Mouse (Mus musculus) heart, embryonic 14.5 days (tissue): Measurements from ENCODE around the gene Rph3al. TPM values are rescaled to one million over a fixed set of nuclear protein-coding genes. Genes with fewer than 3 reads are reported as not detected.
A peak's percentile ranks its signal among the peaks of the same experiment; 100 is the strongest.

Source experiments
- ATAC-seq: fragments of 200-750 bp; cut with Nextera tagmentation; 2 replicates; pipeline ENCODE4 v1.8.0; 2017; ENCODE audit warnings: low read depth, moderate TSS enrichment; ENCODE audit not compliant: insufficient number of reproducible peaks, insufficient read depth, low FRiP score
- H3K27ac ChIP-seq, 2 experiments: fragments of 200-500 bp in 1 of 2; fragments of 300-500 bp in 1 of 2; sonication (generic) in 1 of 2; replicated peaks in 1 of 2; 2 replicates each; pipeline ENCODE4 v1.5.1; 2012 to 2014; ENCODE audit warnings: low read depth in 2 of 2, low read length in 2 of 2, control low read depth in 1 of 2, mild to moderate bottlenecking in 1 of 2, mixed read lengths in 1 of 2; ENCODE audit not compliant: control insufficient read depth in 1 of 2, insufficient read depth in 1 of 2
- H3K27me3 ChIP-seq: fragments of 300-500 bp; sonication (generic); 2 replicates; pipeline ENCODE4 v1.6.1; 2014; ENCODE audit warnings: mild to moderate bottlenecking, low read length, control low read depth; ENCODE audit not compliant: control insufficient read depth, insufficient read depth
- H3K36me3 ChIP-seq: fragments of 300-500 bp; sonication (generic); 2 replicates; pipeline ENCODE4 v1.6.1; 2014; ENCODE audit warnings: mild to moderate bottlenecking, control low read depth, low read length, mixed read lengths; ENCODE audit not compliant: control insufficient read depth, insufficient read depth
- H3K4me1 ChIP-seq, 2 experiments: fragments of 200-500 bp in 1 of 2; fragments of 300-500 bp in 1 of 2; sonication (generic) in 1 of 2; 2 replicates each; pipeline ENCODE4 v1.6.1; 2012 to 2014; ENCODE audit warnings: low read length in 2 of 2, control low read depth in 1 of 2, mixed read lengths in 1 of 2; ENCODE audit not compliant: control insufficient read depth in 2 of 2, insufficient read depth in 2 of 2
- H3K4me2 ChIP-seq: fragments of 300-500 bp; sonication (generic); 2 replicates; pipeline ENCODE4 v1.6.1; 2014; ENCODE audit warnings: mild to moderate bottlenecking, low read length
- H3K4me3 ChIP-seq, 2 experiments: fragments of 200-500 bp in 1 of 2; fragments of 300-500 bp in 1 of 2; sonication (generic) in 1 of 2; 2 replicates each; pipeline ENCODE4 v1.5.1; 2012 to 2014; ENCODE audit warnings: low read length in 2 of 2, mild to moderate bottlenecking in 2 of 2, control low read depth in 1 of 2, low read depth in 1 of 2, moderate library complexity in 1 of 2; ENCODE audit not compliant: control insufficient read depth in 1 of 2, insufficient read depth in 1 of 2
- H3K9ac ChIP-seq: fragments of 300-500 bp; sonication (generic); 2 replicates; pipeline ENCODE4 v1.6.1; 2014; ENCODE audit warnings: mild to moderate bottlenecking, low read length
- H3K9me3 ChIP-seq: fragments of 300-500 bp; sonication (generic); 2 replicates; pipeline ENCODE4 v1.6.1; 2016; ENCODE audit warnings: low read length, control low read depth; ENCODE audit not compliant: control insufficient read depth
- WGBS: fragments of 180-500 bp; shearing (Covaris S2); extraction: QIAGEN DNeasy Blood & Tissue Kit; methylation state at CpG from one replicate; pipeline ENCODE4 v1.1.7; 2014; 5-methylcytosine and 5-hydroxymethylcytosine counted together
- polyA plus RNA-seq: library from polyadenylated mRNA; unstranded; fragments of >200 nt; fragmentation: Nextera tagmentation; extraction: Ambion mirVana; gene quantifications from 2 replicates; pipeline ENCODE4 v1.2.1, GENCODE M21; 2014

Rph3al gene
- polyA plus RNA-seq, 1 experiment from 2014 or later = 7.3 TPM

DNA sequence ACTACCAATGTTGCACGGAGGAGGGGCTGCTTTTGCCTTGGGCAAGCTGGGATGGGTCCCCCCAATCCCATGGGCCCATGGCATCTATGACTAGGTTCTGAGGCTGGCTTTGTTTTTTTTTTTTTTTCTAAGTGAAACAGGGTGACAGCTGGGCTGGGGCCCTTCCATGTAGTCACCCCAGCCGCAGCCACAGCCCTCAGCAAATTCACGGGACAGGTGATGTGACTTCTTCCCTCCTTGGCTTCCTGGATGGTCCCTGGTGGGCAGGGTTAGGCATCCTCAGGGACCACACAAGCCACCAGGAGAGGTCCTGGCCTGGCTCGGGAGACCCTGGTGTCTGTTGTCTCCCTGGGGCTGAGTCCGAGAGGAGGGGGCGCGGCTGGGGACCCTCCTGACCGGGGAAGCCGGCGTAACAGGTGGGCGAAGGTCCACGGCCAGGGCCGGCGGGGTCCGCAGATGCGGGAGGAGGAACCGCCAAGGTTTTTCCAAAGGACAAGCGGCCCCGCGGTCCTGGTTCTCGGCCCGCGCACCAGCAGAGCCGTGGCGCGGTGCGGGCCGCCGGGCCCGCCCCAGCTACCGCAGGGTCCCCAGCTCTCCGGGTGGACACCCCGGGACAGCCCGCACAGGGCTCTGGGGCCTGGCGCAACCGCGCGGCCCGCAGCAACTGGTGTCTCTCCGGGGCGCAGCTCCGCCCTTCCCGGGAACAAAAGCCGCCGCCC, 143.5 kb downstream of the Rph3al start:
- H3K36me3 ChIP-seq = no peaks in the 10 kb centered on the region
- peak overlapping the region; percentile 39 to 49 for H3K4me3 ChIP-seq
- peak overlapping the region; percentile 64 for H3K9ac ChIP-seq
- H3K9me3 ChIP-seq = no peaks in the 10 kb centered on the region
- no peak for ATAC-seq
- peaks cover 68% of the 10 kb centered on the region for H3K27me3 ChIP-seq
- WGBS = 9% methylated on average over 45 of the region's 45 CpGs
- H3K4me1 ChIP-seq = peaks cover 0 to 10% of the 10 kb centered on the region in 2 experiments; a peak in 1 of 4 replicates
- no peak overlapping the region for H3K27ac ChIP-seq
- H3K4me2 ChIP-seq = peak overlapping the region; percentile 73

DNA sequence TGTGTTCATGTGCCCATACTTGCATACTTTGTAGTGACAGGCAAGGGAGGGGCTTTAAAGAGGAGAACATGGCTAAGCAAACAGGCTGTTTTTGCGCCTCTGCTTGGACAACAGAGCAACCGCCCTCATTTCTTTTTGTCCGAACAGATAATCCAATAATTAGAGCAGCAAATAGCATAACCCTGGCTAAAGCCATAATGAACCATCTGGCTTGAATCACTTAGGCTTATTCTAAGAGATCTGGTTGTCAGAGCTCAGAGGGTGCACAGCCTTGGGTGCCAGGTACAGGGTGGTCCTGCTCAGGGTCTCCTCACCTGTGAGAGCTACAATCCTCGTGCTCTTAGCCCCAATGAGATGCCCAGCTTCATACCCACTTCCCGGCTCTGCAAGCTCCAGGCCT, 144.9 kb downstream of the Rph3al start:
- Histone ChIP-seq H3K36me3 (no peaks in the 10 kb centered on the region), H3K27me3 (peaks cover 64% of the 10 kb centered on the region), H3K4me3 (no peak overlapping the region), H3K4me2 (no peak overlapping the region), H3K27ac (no peak overlapping the region), H3K9me3 (no peaks in the 10 kb centered on the region), H3K4me1 (peaks cover 0 to 10% of the 10 kb centered on the region in 2 experiments; a peak in 1 of 4 replicates), H3K9ac (no peak overlapping the region)
- WGBS = 74% methylated on average over 5 of the region's 5 CpGs
- no peak for ATAC-seq

GRCm38 (mm10) chr11:75792535-75792934, 145.7 kb downstream of the Rph3al start:
- H3K4me1 ChIP-seq = peaks cover 0 to 10% of the 10 kb centered on the region in 2 experiments; a peak in 1 of 4 replicates
- no peak overlapping the region for H3K4me3 ChIP-seq
- H3K9ac ChIP-seq = no peak overlapping the region
- no peaks in the 10 kb centered on the region for H3K9me3 ChIP-seq
- H3K36me3 ChIP-seq = no peaks in the 10 kb centered on the region
- ATAC-seq = no peak
- 64% methylated on average over 5 of the region's 5 CpGs for WGBS
- no peak overlapping the region for H3K4me2 ChIP-seq
- no peak overlapping the region for H3K27ac ChIP-seq
- peaks cover 56% of the 10 kb centered on the region for H3K27me3 ChIP-seq

GRCm38 (mm10) chr11:75785897-75786296, 152.3 kb downstream of the Rph3al start:
- ATAC-seq = no peak; the same call in 1 of the 2 replicates
- WGBS = 64% methylated on average over 8 of the region's 8 CpGs
- Histone ChIP-seq H3K27ac (no peak overlapping the region), H3K36me3 (no peaks in the 10 kb centered on the region), H3K4me2 (no peak overlapping the region), H3K27me3 (no peaks in the 10 kb centered on the region; the same call in 1 of the 2 replicates), H3K4me3 (no peak overlapping the region), H3K9me3 (no peaks in the 10 kb centered on the region), H3K9ac (no peak overlapping the region), H3K4me1 (no peaks in the 10 kb centered on the region)

- WGBS = 81% methylated on average over 5 of the region's 5 CpGs
- Histone ChIP-seq H3K4me2 (no peak overlapping the region), H3K9me3 (no peaks in the 10 kb centered on the region), H3K27ac (no peak overlapping the region), H3K4me3 (no peak overlapping the region), H3K4me1 (no peaks in the 10 kb centered on the region), H3K36me3 (no peaks in the 10 kb centered on the region), H3K27me3 (no peaks in the 10 kb centered on the region), H3K9ac (no peak overlapping the region)
- no peak for ATAC-seq
Observed at GRCm38 (mm10) chr11:75783799-75784198, 154.4 kb downstream of the Rph3al start.

DNA sequence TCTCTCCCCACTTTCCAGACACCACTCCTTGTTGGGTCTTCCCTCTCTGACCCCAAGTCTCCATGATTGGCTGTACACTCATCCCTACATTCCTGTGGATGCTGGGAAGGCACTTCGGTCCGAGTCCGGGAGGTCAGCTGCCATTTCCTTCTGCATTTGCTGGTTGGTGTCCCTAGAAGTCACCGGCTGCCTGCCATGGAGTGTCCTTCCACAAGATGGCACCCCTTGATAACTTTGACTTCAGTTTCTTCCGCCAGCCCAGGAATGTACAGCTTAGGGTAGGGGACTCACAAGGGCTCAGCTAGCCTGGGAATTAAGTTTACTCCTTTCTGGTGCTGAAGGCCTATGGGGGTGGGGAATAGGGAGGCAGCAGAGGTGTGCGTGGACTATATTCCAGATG, 156.3 kb downstream of the Rph3al start:
- no peaks in the 10 kb centered on the region for H3K36me3 ChIP-seq
- whole genome bisulfite sequencing = 15% methylated on average over 6 of the region's 6 CpGs
- H3K27ac ChIP-seq = no peak overlapping the region
- H3K4me1 ChIP-seq = no peaks in the 10 kb centered on the region
- H3K9me3 ChIP-seq = no peaks in the 10 kb centered on the region
- H3K27me3 ChIP-seq = no peaks in the 10 kb centered on the region
- H3K4me3 ChIP-seq = no peak overlapping the region
- peak; percentile 57; the same call in 1 of the 2 replicates for ATAC-seq
- H3K4me2 ChIP-seq = no peak overlapping the region
- no peak overlapping the region for H3K9ac ChIP-seq
